Mouse (Mus musculus): ENCODE results near the gene Dusp10. TPM values are rescaled to one million over a fixed set of nuclear protein-coding genes. Genes with fewer than 3 reads are reported as not detected.

Gene Dusp10
- polyA plus RNA-seq, 1 experiment: 26.4 TPM

DNA sequence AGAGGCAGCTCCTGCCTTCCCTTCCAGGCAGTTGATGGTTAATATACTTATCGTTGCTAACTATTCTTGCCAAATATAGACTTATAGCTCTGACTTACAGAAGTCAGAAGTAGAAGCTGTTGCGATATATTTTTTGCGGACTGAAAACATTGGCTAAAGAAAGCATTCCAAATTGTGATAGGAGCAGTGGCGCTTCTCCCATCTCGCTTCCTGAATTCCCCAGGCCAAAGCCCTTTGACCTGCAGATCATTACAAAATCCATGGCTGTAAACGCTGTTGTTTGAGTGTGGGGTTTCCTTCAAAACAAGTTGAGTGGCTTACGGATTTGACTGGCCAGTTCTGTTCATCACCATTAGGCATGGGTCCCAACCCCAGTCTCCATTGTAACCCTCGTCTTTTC is 45.1 kb downstream of the Dusp10 start:
- H3K4me1 ChIP-seq (ENCODE audit: control insufficient read depth, insufficient read depth, insufficient read length, low read length): peaks cover 13% of the 10 kb centered on the region
- no peak overlapping the region for H3K4me3 ChIP-seq (ENCODE audit: insufficient read depth, low read depth, low read length)
- no peak overlapping the region for H3K27ac ChIP-seq (replicated peaks; ENCODE audit: low read depth, low read length)

DNA sequence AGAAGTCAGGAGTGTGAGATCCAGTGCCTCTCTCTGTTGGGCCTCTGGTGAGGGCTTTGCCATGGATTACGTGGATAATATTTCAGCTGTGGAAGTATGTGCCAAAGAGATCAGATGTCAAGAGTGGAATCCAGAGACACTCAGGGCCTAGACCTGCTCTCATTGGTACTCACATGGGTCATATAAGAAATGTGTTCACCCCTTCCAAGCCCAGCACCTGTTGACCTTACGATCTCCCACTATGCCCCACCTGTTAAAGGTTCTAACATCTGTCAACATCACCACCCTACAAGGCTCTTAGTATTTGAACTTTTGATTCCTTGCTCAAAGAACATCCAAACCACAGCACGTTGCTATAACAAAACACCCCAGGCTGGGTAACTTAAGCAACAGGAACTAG is 46.7 kb downstream of the Dusp10 start:
- Histone ChIP-seq H3K27ac (replicated peaks; ENCODE audit: low read depth, low read length) (peak overlapping the region; percentile 44), H3K4me3 (ENCODE audit: insufficient read depth, low read depth, low read length) (no peak overlapping the region), H3K4me1 (ENCODE audit: control insufficient read depth, insufficient read depth, insufficient read length, low read length) (peaks cover 12% of the 10 kb centered on the region)

DNA sequence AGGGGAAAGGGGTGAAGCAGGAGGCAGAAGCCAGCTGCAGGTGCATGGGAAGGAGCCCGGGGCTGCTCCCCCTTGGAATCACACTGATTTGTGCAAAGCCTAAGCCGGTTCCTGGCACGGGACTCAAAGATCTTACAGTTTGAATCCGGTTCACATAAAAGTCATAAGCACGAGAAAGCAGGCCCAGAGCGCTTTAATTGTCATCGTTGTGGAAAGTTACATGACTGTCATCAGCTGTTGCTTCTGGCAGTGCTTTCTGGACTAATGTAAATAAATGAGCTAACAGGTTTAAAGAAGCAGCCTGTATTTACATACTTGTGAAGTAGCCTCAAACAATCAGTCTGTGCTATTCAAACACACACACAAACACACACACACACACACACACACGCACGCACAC is 47.3 kb downstream of the Dusp10 start:
- H3K4me1 ChIP-seq (ENCODE audit: control insufficient read depth, insufficient read depth, insufficient read length, low read length): peaks cover 12% of the 10 kb centered on the region
- peak overlapping the region; percentile 44 for H3K27ac ChIP-seq (replicated peaks; ENCODE audit: low read depth, low read length)
- no peak overlapping the region for H3K4me3 ChIP-seq (ENCODE audit: insufficient read depth, low read depth, low read length)

DNA sequence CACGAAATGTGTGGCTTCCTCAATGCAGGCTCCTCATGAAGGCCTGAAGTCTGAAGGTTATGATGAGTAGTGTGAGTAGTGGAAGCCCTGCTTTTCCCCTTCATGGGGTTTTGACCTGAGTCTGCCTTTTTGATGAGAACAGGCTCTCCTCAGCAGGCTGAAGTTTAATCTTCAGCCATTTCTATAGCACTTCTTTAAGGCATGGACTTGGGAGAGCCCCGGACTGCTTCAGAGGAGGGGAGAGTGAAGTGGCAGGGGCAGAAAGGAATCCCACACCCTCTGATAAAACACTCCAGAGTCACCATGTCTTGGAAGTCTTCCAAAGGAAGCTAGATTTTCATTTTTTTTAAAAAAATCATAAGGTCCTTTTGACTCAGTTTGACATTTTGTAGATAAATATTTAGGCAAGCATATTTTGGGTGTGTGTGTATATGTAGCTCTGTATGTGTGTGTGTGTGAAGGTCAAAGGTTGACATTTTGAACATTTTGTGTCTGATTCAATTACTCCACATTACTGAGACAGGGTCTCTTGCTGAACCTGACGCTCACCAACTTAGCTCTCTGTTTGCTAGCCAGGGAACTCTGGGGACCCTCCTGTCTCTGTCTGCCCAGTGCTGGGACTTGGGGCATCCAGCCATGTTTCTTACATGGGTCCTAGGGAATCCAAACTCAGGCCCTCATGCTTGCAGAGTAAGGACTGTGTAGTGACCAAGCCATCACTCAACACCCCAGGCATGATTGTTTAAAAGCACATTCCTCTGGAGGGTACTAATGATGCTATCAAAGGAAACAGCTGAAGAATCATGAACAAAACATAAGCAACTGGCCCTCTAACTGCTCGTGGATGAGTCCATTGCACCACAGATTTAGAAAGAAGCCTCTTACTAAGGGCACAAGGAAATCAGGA is 48.0 kb downstream of the Dusp10 start:
- Histone ChIP-seq H3K4me3 (ENCODE audit: insufficient read depth, low read depth, low read length) (no peak overlapping the region), H3K27ac (replicated peaks; ENCODE audit: low read depth, low read length) (peak overlapping the region; percentile 12; the same call in 1 of the 2 replicates), H3K4me1 (ENCODE audit: control insufficient read depth, insufficient read depth, insufficient read length, low read length) (peaks cover 14% of the 10 kb centered on the region)

DNA sequence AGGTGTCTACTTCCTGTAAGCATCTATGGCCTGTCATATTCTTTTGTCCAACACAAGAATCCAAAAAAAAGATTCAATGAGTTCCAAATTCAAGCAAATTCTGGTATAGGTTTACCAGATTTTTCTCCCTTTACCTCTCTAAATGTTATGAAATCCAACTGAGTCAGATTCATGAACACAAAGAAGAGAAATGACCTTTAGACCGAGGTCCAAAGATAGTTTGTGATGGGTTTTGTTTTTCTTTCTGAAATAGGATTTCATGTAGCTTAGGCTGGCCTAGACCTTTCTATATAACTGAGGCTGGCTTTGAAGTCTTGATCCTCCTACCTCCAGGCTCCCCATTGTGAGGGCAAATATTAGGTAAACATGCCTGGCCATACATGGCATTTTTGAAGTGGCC is 48.8 kb downstream of the Dusp10 start:
- no peak overlapping the region for H3K27ac ChIP-seq (replicated peaks; ENCODE audit: low read depth, low read length)
- H3K4me1 ChIP-seq (ENCODE audit: control insufficient read depth, insufficient read depth, insufficient read length, low read length): peaks cover 16% of the 10 kb centered on the region
- no peak overlapping the region for H3K4me3 ChIP-seq (ENCODE audit: insufficient read depth, low read depth, low read length)

DNA sequence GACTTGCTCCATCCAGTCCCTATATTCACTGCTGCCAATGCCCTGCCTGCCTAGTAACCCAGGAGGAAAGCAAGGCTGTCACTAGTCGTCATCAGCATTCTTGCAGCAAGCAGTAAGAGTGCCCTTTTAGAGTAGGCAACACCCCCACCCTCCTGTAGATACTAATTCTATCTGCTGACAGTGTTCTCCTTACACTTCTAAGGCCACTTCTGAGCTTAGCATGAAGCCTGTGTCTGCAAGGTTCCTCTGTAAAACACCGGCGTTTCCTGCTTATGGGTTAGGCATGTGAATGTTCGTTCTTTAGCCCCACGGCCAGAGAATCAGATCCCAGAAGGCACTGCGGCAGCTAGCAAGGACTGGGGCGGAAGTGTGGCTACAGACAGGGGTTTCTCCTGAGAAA is 51.2 kb downstream of the Dusp10 start:
- Histone ChIP-seq H3K4me3 (ENCODE audit: insufficient read depth, low read depth, low read length) (no peak overlapping the region), H3K4me1 (ENCODE audit: control insufficient read depth, insufficient read depth, insufficient read length, low read length) (peaks cover 17% of the 10 kb centered on the region), H3K27ac (replicated peaks; ENCODE audit: low read depth, low read length) (0 out of 2 replicates have a peak overlapping the region, but pooled peaks have one; percentile 16)

DNA sequence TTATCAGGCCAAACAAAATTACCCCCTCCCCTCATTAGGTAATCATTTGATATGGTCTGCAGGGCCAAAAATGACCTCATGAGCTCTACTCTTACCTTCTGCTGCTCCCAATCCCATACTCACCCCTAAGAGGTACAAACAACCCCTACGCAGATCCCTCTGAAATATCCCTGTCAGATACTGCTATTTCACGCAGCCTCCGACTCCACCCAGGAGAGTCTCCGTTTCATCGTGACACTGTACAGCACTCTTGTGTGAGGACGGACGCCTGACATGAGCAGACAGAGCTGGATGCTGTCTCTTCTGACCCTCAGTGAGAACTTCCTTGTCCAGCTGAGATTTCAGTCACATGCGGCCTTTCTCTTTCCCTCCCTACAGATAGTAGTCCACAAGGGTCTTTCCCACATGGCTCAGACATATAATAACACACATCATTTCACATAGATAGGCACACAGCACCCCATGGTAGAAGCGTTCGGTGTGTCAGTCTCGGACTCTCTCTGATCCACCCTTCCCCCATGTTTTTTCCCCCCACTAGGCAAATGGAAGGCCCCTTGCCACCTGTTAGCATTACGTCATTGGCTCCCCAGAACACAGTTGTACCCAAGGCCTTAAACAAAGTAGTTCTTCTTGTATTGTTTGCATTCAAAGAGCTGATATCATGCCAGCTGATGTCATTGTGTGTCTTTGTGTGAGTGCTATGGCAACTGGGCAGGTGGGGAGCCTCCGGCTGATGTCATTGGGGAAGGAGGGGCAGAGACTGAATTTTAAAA is 52.7 kb downstream of the Dusp10 start:
- H3K4me3 ChIP-seq (ENCODE audit: insufficient read depth, low read depth, low read length): no peak overlapping the region
- peaks cover 13% of the 10 kb centered on the region for H3K4me1 ChIP-seq (ENCODE audit: control insufficient read depth, insufficient read depth, insufficient read length, low read length)

DNA sequence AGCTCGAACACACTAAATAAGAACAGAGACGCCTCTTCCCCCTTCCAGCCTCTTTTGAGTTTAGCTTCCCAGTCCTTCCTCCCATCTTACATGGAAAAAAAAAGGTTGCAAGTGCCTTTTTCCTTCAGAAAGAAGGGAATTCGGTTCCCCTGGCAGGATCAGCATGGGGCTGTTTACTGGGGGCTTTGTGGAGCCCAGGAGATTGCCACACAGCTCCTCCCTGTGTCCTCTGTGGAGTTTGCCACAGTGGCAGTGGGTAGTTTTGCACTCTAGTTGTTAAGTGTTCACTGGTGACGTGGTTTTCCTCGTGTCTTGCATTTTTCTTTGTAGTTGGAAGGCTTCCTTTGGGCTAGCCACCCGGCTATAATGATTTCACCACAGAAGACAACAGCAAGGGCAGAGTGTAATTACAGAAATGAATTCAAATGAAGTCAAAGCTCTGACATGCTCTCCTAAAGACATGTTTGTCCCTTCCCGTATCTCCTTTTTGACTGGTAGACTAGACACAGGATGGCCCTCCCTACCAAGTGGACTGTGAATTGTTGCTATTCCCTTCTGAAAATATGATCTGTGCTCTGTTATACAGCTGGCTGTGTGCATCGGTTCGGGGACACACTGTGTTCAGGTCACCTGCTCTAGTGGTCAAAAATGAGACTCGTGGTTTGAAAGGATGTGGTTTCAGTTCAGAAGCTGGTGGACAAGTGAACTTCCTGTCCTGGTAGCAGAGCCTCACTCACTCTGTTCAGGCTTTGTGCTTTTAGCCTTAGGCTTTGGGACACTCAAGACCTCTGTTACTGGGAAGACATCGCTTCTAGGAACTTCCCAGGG is 53.6 kb downstream of the Dusp10 start:
- H3K4me1 ChIP-seq (ENCODE audit: control insufficient read depth, insufficient read depth, insufficient read length, low read length): peaks cover 14% of the 10 kb centered on the region
- no peak overlapping the region for H3K4me3 ChIP-seq (ENCODE audit: insufficient read depth, low read depth, low read length)
- peak overlapping the region; percentile 47 for H3K27ac ChIP-seq (replicated peaks; ENCODE audit: low read depth, low read length)

More for the DNA sequence above, 52.7 kb downstream of the Dusp10 start:
- H3K27ac ChIP-seq (replicated peaks; ENCODE audit: low read depth, low read length): peak overlapping the region; percentile 47; the same call in 1 of the 2 replicates

DNA sequence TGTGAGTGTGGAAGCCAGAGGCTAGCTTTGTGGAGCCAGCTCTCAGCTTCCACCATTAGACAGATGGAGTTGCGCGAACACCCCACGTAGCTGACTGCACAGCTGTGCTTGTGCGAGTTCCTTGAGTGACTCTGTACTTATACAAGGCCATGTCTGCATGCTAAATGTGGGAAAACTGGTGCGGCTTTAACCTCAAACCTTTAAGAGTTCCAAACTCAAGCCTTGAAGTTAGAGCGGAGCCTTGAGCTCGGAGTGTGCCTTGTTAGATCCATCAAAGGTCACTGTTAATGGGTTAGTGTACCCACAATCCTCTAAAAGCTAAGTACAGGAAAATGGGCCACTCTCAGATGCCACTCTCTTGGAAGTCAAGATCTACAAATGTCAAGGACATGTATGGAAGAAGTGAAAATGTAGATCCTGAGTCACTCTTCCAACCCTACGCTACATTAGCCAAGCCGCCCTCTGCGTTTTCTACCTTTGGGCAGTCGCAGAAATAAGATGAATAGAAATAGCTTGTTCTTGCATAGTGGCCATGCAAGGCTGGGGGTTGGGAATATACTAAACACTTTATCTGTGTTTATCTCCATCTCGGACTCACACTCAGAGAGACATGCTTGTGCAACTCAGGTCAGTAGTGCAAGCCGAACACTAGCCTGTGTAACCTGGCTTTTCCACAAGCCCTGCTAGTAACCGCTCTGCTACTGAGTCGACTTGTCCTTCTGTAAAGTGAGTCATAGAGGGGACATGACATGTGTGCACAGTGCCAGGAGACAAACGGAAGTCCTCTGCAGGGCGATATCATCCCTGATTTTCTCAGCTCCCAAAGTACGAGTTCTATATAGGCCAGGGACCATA is 54.8 kb downstream of the Dusp10 start:
- Histone ChIP-seq H3K4me3 (ENCODE audit: insufficient read depth, low read depth, low read length) (no peak overlapping the region), H3K4me1 (ENCODE audit: control insufficient read depth, insufficient read depth, insufficient read length, low read length) (peaks cover 14% of the 10 kb centered on the region), H3K27ac (replicated peaks; ENCODE audit: low read depth, low read length) (peak overlapping the region; percentile 70)

DNA sequence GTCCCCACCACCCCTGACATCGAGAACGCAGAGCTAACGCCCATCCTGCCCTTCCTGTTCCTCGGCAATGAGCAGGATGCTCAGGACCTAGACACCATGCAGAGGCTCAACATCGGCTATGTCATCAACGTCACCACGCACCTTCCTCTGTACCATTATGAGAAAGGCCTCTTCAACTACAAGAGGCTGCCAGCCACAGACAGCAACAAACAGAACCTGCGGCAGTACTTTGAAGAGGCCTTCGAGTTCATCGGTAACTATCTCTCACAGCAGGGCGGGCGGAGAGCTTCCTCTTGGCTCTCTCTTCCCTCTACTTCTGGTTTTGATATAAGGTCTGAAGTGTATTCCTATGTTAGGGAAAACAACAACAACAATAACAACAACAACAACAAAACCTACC is 55.9 kb downstream of the Dusp10 start:
- H3K4me1 ChIP-seq (ENCODE audit: control insufficient read depth, insufficient read depth, insufficient read length, low read length): peaks cover 14% of the 10 kb centered on the region
- no peak overlapping the region for H3K4me3 ChIP-seq (ENCODE audit: insufficient read depth, low read depth, low read length)
- peak overlapping the region; percentile 59 for H3K27ac ChIP-seq (replicated peaks; ENCODE audit: low read depth, low read length)

DNA sequence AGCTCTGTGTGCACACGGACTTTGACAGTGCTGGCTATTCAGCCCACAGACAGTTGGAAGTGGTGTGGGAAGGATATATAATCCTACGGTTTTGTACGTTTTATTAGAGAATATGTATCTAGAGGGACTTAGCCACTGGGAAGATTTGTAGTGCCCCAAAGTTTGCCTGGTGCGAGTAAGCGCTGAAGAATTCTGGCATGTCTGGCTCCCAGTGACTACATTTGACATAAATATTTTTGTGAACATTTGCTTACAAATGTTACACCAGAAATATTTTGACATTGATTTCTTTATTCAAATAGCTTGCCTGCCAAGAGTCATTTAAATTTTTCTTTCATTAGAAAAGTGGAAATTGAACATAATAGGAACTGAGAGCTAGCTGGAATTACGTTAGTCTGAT is 63.0 kb downstream of the Dusp10 start:
- peaks cover 4% of the 10 kb centered on the region; the same call in 1 of the 2 replicates for H3K4me1 ChIP-seq (ENCODE audit: control insufficient read depth, insufficient read depth, insufficient read length, low read length)
- no peak overlapping the region for H3K27ac ChIP-seq (replicated peaks; ENCODE audit: low read depth, low read length)
- no peak overlapping the region for H3K4me3 ChIP-seq (ENCODE audit: insufficient read depth, low read depth, low read length)

DNA sequence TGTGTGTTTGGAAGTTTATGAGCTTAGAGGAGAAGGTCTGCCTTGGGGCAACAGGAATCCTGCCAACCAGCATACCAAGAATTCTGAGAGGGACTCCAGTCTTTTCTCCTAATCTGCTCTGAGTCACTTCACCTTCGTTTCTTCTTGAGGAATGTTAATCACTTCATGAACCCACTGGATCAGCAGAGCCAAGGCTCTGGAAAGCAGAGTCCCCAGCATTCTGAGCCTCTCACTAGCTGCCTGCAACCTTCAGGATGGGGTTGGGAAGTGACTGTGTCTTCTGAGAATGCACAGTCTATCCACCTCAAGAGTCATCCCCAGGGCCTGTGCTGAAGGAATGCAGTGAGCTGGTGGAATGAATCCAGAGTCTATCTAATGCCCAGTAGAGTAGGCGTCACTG is 63.7 kb downstream of the Dusp10 start:
- no peak overlapping the region for H3K4me3 ChIP-seq (ENCODE audit: insufficient read depth, low read depth, low read length)
- peak overlapping the region; percentile 35; the same call in 1 of the 2 replicates for H3K27ac ChIP-seq (replicated peaks; ENCODE audit: low read depth, low read length)
- peaks cover 4% of the 10 kb centered on the region; the same call in 1 of the 2 replicates for H3K4me1 ChIP-seq (ENCODE audit: control insufficient read depth, insufficient read depth, insufficient read length, low read length)

DNA sequence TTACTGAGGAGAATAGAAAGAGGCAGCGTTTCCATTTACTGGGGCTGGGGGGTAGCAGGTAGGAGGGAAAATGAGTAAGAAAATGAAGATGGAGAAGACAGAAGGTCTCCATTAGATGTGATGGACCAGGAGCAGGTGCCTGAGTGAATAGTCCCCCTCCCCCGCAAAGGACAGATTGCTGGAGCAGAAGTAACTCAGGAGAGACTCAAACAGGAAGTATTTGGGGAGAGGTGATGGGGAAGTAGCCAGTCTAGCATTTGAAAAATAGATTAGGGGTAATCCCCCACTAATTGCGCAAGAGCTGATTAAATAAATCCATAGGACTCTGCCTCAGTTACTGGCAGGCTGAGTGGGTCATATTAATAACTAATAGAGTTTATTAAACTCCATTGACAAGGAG is 66.2 kb downstream of the Dusp10 start:
- H3K4me1 ChIP-seq (ENCODE audit: control insufficient read depth, insufficient read depth, insufficient read length, low read length): peaks cover 4% of the 10 kb centered on the region; the same call in 1 of the 2 replicates
- H3K27ac ChIP-seq (replicated peaks; ENCODE audit: low read depth, low read length): no peak overlapping the region
- no peak overlapping the region for H3K4me3 ChIP-seq (ENCODE audit: insufficient read depth, low read depth, low read length)

DNA sequence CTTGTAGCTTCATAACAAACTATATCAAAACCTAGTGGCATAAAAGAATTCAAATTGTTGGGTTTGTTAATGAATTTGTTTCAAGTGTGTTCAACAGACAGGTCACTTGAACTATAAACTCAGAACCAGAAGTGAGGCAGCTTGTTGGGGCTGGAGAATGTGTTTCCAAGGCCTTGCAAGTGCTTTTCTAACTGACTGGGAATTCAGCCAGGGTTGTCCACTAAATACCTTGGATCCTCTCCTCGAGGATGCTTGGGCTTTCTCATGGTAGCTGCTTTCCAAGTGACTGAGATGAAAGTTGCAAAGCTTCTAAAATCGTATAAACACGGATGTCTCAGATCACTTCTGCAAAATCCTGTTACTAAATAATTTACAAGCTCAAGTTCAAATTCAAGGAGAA is 69.6 kb downstream of the Dusp10 start:
- no peak overlapping the region for H3K4me3 ChIP-seq (ENCODE audit: insufficient read depth, low read depth, low read length)
- H3K4me1 ChIP-seq (ENCODE audit: control insufficient read depth, insufficient read depth, insufficient read length, low read length): no peaks in the 10 kb centered on the region; the same call in 1 of the 2 replicates
- H3K27ac ChIP-seq (replicated peaks; ENCODE audit: low read depth, low read length): peak overlapping the region; percentile 70; the same call in 1 of the 2 replicates
